Mouse (Mus musculus) layer of hippocampus, adult 9-10 months (tissue): ENCODE data around the gene 1700029H14Rik.

Experiments used
- DNase-seq: peaks from one replicate; pipeline ENCODE4 v3.0.0; 2022; ENCODE audit warnings: low spot score

Gene 1700029H14Rik

GRCm38 (mm10) chr8:13541526-13541925, 20.7 kb downstream of the 1700029H14Rik start:
- DNase-seq: no peak

GRCm38 (mm10) chr8:13540122-13540521, 22.1 kb downstream of the 1700029H14Rik start:
- no peak for DNase-seq

- no peak for DNase-seq
Observed at GRCm38 (mm10) chr8:13538821-13539220, 23.4 kb downstream of the 1700029H14Rik start.

GRCm38 (mm10) chr8:13537102-13537501, 25.2 kb downstream of the 1700029H14Rik start:
- DNase-seq: no peak

GRCm38 (mm10) chr8:13533123-13533522, 29.1 kb downstream of the 1700029H14Rik start:
- DNase-seq: no peak

DNA sequence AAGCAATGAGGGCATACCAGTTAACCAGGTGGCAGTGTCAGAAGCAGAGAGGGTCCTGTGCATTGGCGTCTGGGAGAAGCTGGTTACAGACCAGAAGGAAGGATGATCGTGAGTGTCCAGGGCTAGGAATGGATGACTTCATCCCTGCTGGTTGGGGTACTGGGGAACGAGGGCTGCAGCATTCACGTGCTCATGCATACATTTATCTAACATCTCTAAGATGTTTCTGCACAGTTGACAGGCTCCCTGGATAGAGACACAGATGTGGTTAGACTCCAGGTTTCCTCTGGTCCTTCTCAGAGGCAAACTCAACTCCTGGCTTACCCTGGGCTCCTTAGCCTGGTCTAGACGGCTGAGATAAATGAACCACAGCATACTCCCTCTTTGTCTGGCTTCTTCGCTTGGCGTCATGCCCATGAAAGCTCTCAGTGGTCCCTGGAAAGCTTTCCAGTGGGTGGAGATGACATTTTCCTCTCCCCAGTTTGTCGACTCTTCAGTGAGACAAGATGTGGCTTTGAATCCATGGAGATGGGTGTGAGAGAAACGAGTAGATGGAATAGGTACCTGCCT, 30.6 kb downstream of the 1700029H14Rik start:
- no peak for DNase-seq

DNA sequence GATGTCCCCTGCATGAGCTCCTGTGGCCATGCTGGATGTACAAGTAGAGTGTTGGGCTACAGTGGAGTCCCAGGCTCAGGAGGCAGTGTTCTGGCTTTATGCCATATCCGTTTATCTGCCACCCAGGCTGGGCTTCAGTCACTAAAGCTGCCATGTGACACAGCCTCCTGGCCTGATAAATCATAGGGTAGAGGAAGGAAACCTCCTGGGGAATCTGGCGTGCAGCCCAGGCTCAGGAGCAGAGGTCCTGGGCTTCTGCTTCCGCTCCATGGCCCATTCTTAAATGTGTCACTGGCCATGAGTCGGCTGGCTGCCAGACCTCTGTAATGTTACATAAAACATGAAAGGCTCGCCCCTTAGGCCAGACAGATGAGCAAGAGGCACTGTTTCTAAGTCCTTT, 31.3 kb downstream of the 1700029H14Rik start:
- no peak for DNase-seq

GRCm38 (mm10) chr8:13530401-13530800, 31.9 kb downstream of the 1700029H14Rik start:
- DNase-seq: no peak

GRCm38 (mm10) chr8:13529891-13530316, 32.4 kb downstream of the 1700029H14Rik start:
- DNase-seq: no peak

GRCm38 (mm10) chr8:13529011-13529840, 33.0 kb downstream of the 1700029H14Rik start:
- no peak for DNase-seq

GRCm38 (mm10) chr8:13521392-13521791, 40.9 kb downstream of the 1700029H14Rik start:
- DNase-seq: no peak

- DNase-seq: no peak
Observed at GRCm38 (mm10) chr8:13520349-13520748, 41.9 kb downstream of the 1700029H14Rik start.

DNA sequence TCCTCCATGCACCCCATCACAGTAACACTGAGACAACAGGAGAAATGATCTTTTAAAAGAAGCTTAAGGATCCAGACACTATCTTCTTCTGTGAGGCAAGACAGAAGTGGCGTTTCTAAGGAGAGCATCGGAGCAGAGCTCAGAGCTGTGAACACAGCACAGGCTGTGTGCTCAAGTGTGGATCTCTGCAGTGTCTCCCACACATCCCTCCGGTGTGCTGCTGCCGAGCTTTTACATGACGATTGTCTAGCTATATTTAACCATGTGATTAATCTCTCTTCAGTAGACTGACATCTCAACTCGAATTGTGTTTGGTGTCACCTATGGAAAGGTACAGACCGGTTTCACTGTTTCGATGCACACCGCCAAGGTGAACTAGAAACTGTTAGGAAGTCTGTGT, 42.8 kb downstream of the 1700029H14Rik start:
- DNase-seq: no peak

- DNase-seq: no peak
Observed at GRCm38 (mm10) chr8:13517284-13517781, 44.9 kb downstream of the 1700029H14Rik start.

DNA sequence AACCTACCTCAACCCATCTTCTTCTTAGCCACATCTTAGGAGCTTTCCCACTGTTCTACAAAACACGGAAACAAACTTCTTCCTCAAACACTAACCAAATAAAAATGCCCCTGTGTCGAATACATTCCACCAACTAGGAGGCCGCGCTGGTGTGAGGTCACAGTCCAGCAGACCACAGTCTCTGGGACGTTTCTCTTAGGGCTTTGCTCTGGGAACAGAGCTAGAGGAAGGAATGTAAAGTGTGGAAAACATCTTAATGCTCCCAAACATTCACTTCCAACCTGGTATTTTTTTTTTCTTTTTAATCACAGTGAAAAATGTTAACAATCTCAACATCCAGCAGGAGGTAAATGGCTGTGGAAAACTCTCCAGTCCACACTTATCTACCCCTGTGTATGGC, 45.5 kb downstream of the 1700029H14Rik start:
- DNase-seq: no peak

DNA sequence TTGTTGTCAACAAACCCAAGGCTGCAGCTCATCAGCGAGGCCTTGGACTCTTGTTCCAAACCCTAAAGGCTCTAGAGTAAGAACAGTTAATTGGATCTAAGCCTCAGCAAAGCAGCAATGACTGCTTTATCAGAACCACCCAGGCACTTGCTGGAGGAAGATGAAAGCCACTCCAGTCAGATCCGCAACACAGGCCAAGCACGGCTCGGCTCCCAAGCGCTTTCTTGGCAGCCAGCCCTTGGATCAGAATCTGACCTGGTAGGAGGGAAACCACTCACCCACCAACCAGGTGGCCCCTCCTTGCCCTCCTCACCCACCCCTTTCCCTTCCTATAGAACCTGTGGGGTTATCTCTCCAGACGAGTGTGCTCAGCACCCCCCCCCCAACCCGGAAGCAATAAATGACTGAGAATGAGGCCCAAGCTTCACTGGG, 46.2 kb downstream of the 1700029H14Rik start:
- no peak for DNase-seq

- DNase-seq: no peak
Observed at GRCm38 (mm10) chr8:13513556-13514370, 48.5 kb downstream of the 1700029H14Rik start.

DNA sequence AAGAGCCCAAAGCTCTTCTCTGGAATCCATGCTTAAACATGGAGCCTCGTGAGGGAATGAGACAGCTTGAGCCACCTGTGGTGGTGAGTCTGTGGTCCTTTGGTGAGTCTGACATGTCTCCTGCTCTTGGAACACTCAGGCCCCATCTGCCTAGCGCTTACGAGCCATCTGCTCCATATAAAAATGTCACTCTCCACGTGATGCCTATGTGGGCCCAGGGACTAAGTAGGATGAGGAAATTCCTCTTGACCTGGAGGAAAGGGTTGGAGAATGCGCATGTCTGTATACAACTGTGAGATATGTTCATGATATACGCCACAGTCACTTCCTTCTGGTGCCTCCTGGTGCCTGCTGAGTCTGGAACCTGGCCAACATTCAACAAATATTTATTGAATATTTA, 49.6 kb downstream of the 1700029H14Rik start:
- no peak for DNase-seq

GRCm38 (mm10) chr8:13512016-13512415, 50.2 kb downstream of the 1700029H14Rik start:
- DNase-seq: no peak

- no peak for DNase-seq
Observed at GRCm38 (mm10) chr8:13507284-13507937, 54.9 kb downstream of the 1700029H14Rik start.

DNA sequence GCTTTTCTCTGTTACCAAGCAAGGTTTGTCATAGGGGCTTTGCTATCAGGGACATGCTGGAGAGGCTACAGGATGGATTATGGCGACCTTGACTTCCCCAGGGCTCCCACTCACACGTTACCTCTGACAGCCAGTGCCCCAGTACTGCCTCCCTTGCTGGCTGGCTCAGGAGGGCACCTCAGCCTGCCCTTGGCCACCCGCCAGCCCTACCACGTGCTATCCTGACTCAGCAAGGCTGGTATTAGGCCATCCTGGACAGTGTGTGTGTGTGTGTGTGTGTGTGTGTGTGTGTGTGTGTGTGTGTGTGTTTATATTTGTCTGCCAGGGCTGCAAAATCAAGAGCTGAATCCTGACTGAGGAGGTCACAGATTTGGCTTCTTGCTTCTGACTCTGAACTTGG, 55.4 kb downstream of the 1700029H14Rik start:
- no peak for DNase-seq
